Mouse (Mus musculus) E14TG2a.4 (cell line): ENCODE measurements around the gene Pvrig.
"Not testable (repeated sequence)": the region's sequence is repeated elsewhere in the genome, so short reads cannot be mapped to it uniquely, and the experiment has no call there.

ENCODE experiments used
- CTCF ChIP-seq: conservative IDR thresholded peaks from 2 replicates; pipeline ENCODE4 v1.5.1; 2014; ENCODE audit warnings: low read length
- NANOG ChIP-seq: IDR thresholded peaks from 2 replicates; pipeline ENCODE4 v1.6.1; 2014; ENCODE audit warnings: borderline replicate concordance, low read length, mixed read lengths
- POU5F1 ChIP-seq: IDR thresholded peaks from 2 replicates; pipeline ENCODE4 v1.6.1; 2014; ENCODE audit warnings: low read length, borderline replicate concordance

DNA sequence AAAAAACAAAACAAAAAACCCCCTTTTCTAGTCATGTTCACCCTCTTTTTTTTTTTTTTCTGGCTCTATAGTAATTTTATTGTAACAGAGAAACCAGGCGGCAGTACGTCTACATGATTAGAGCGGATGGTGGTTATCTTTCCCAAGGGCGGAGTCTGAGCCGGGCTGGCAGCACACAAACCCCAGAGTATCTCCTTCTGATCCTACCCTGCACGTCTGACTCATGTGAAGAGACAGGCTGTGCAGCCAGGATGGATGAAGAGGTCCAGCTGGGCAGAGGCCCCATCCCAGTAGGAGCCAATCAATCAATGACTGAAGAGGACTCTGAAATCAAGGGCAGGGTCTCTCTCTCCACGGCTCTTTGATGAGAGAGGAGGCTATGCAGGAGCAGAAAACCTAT lies 21.4 kb downstream of the Pvrig start:
- TF ChIP-seq CTCF, POU5F1, NANOG: not testable (repeated sequence)
